Mouse (Mus musculus) embryo, embryonic 11.5 days (tissue): ENCODE data around the gene Trim33.

Source experiments
- DNase-seq: peaks from one replicate; pipeline ENCODE4 v3.0.0-alpha.2; 2012; ENCODE audit warnings: low read depth, low spot score

Trim33 gene

DNA sequence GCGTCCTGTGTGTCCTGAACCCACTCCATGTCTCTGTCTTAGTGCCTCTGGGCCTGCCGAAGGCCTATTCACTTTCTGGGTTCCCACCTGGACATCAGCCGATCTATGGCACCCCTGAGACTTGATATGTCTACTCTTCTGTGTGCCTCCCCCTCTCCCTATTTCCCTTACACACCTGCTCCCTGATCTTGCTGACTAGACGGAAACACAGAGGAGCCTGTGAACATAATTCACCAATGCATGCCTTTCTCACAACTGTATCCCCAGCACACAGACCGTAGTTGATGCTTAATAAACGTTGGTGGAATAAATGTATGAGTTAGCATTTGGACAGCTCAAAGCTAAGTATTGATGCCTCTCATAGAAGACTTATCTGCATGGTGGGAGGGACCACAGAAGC lies 121.7 kb downstream of the Trim33 start:
- no peak for DNase-seq

DNA sequence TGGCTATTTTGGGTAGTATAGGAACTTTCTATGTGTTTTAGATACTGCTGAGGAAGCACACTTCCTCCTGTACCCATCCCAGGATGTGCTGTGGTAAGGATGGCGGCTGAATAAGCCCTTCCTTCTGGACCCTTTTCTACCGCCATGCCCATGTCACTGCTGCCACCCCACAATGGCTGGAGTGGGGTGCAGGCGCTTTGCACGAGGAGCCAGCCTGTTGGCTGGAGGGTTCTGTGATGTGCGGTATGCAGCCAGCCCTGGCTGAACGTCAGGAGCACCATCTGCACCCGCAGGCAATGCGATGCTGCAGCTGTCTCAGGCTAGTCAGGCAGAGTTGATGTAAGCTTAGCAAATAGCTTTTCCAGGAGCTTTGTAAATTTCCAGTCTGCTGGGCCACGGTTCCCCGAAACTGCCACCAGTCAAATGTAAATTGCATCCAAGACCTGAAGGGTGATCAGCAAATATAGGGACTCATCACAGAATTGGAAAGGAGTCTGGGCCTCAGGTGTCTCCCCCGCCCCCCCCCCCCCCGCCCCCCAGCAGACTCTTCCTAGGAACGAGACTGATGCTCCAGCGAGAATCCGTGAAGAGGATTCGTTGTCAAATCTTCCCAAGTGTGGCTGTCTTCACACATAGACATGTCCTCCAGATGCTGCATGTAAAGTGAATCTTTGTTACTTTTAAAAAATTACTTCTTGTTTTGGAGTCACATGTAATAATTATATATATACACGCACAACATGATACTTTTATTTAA lies 122.4 kb downstream of the Trim33 start:
- DNase-seq: no peak

DNA sequence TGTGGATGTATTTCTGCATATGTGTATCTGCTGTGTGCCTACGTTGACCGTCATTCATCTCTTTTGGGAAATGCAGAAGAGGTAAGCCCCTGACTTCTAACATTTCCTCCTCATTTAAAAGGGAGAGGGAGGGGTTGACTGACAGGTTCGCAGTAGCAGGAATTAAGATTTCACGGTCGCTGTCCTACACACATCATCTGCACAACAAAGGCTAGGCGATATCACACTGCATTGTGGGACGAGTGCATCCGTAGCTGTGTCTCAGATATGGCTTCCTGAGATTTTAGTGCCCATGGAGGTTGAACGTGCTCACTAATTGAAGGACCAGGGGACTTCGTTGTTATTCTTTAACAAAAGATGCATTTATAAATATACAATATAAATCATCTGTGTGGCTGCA lies 123.1 kb downstream of the Trim33 start:
- DNase-seq: no peak

DNA sequence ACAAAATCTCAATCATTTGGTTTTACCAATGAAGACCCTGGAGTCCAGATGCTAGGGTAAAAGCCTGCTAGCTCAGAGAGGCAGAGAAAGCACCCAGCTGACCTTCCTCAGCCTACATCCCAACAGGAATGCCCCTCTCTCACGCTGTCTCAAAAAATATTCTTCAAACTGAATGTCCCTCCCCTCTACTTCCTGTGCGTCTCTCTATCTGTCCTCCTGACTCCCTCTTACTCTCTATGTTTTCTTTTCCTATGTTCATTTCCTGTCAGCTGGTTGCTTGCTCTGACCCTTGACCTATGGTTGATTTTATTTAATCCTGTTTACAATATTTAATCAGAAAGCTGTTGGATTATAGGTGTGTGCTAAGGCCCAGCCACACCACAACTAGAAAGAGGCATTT lies 126.0 kb downstream of the Trim33 start:
- DNase-seq: no peak

DNA sequence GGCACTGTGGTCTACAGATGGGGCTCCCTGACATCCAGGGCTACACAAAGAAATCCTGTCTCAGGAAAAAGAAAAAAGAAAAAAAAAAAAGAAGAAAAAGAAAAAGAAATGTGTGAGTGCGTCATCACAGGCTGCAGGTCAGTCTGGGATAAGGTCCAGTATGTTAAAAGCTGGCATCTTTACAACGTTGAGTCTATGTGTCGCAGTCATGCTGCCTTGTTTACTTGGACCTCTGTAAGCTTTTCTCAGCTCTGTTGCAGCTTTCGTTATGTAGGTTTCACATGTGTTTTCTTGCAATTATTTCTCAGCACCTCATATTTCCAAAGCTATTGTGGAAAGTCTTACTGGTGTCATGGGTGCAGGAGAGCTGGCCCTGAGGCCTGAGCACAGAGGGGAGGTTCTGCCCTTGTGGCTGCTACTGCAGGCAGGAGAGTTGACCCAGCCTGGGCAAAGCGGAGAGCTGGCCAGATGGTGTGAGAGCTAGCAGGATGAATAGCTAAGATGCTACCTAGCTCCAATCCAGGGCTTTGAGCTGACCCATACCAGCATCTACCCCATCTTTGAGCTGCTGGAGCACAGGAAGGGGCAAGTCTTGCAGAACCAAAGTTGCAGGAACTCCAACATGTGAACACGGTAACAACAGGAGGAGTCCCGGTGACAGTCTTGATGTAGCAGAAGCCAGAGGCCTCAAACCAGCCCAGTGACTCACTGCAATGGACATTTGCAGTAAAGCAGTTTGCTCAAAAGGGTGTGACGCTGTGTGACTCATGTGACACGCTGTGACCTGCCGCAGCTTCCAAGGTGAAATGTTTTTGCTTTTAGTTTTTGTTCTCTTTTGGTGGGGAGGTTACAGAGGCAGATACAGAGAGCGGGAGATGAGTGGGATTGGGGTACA lies 127.0 kb downstream of the Trim33 start:
- no peak for DNase-seq
